Mouse (Mus musculus): ENCODE data around the gene Vmn2r107. TPM values are rescaled to one million over a fixed set of nuclear protein-coding genes. Genes with fewer than 3 reads are reported as not detected.

Gene Vmn2r107
- total RNA-seq (2021): not detected
- long read RNA-seq, experiment 1: 0 reads
- long read RNA-seq, experiment 2: 0 reads

GRCm38 (mm10) chr17:20344942-20345341 lies at the start of gene Vmn2r107:
Gene Vmn2r107, plus strand, starts transcription at chr17:20345242.
- DNase-seq (ENCODE audit: low spot score in 2 of 2): no peak

GRCm38 (mm10) chr17:20305790-20306189 lies 39.3 kb upstream of the Vmn2r107 start:
- DNase-seq (ENCODE audit: low spot score in 2 of 2): no peak

GRCm38 (mm10) chr17:20399105-20399504 lies 54.1 kb downstream of the Vmn2r107 start:
- no peak for DNase-seq (ENCODE audit: low spot score in 2 of 2)

- DNase-seq (ENCODE audit: low spot score in 2 of 2): no peak
Observed at GRCm38 (mm10) chr17:20413846-20414245, 68.8 kb downstream of the Vmn2r107 start, which contains the start of gene Vmn1r224. Gene Vmn1r224, plus strand, starts transcription at chr17:20414146.

Other genes starting within 250 kb of the Vmn2r107 start
- not detected for gene Fpr-rs7, start 231.0 kb upstream of the Vmn2r107 start, total RNA-seq (2021)
- not detected for gene Fpr-rs6, start 162.1 kb upstream of the Vmn2r107 start, total RNA-seq (2021)
- not detected for gene Vmn2r105, start 110.2 kb upstream of the Vmn2r107 start, total RNA-seq (2021)
- not detected for gene Vmn2r106, start 59.7 kb upstream of the Vmn2r107 start, total RNA-seq (2021)
- gene Vmn1r224, start 68.9 kb downstream of the Vmn2r107 start, total RNA-seq (2021): not detected
- gene Vmn2r108, start 136.1 kb downstream of the Vmn2r107 start, total RNA-seq (2021): not detected
- gene Vmn1r225, start 152.9 kb downstream of the Vmn2r107 start, total RNA-seq (2021): not detected
- gene Vmn2r109, start 219.5 kb downstream of the Vmn2r107 start, total RNA-seq (2021): not detected

Data from left cerebral cortex, adult 18-20 months (tissue).